Mouse (Mus musculus) bone marrow, adult 2 months (tissue): ENCODE measurements around the gene Orc4. TPM values are rescaled to one million over a fixed set of nuclear protein-coding genes. Genes with fewer than 3 reads are reported as not detected.

Source experiments
- H3K27ac ChIP-seq: fragments of 200-500 bp; 2 replicates; pipeline ENCODE4 v1.5.1; 2012; ENCODE audit warnings: low read depth, mild to moderate bottlenecking, control low read depth, inconsistent platforms, low read length; ENCODE audit not compliant: control insufficient read depth, poor library complexity, insufficient read depth
- H3K4me1 ChIP-seq: fragments of 200-500 bp; 2 replicates; pipeline ENCODE4 v1.6.1; 2011; ENCODE audit warnings: low read length; ENCODE audit not compliant: control insufficient read depth, insufficient read depth
- H3K4me3 ChIP-seq: fragments of 200-500 bp; replicated peaks from 2 replicates; pipeline ENCODE3; 2011; ENCODE audit warnings: mild to moderate bottlenecking, low read depth, low read length, control low read depth; ENCODE audit not compliant: control insufficient read depth
- CTCF ChIP-seq: fragments of 200-500 bp; IDR thresholded peaks from 2 replicates; pipeline ENCODE4 v1.5.1; 2011; ENCODE audit warnings: low read length, control low read depth; ENCODE audit not compliant: control insufficient read depth, insufficient read depth
- POLR2A ChIP-seq: fragments of 200-500 bp; IDR thresholded peaks from 2 replicates; pipeline ENCODE4 v1.6.1; 2011; ENCODE audit warnings: low read depth, mild to moderate bottlenecking, control low read depth, low read length, borderline replicate concordance; ENCODE audit not compliant: control insufficient read depth
- WGBS: fragments of 180-500 bp; shearing (Covaris S2); methylation state at CpG from one replicate; pipeline ENCODE4 v1.1.7; 2018; 5-methylcytosine and 5-hydroxymethylcytosine counted together
- polyA plus RNA-seq: library from polyadenylated mRNA; stranded (reverse); fragments of >200 nt; gene quantifications from 2 replicates; pipeline ENCODE4 v1.2.4, GENCODE M21; 2011; ENCODE audit warnings: low replicate concordance; ENCODE audit not compliant: missing spikeins, insufficient read depth, insufficient read length

The Orc4 gene
- 25.0 and 42.6 TPM in 2 replicates for polyA plus RNA-seq

DNA sequence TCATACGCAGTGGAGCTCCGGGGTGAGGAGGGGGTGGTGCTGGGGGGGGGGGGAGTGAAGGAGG, at the start of gene Orc4:
TSS of gene Orc4 (minus strand) at position 26 of the 64 bp plus-strand sequence.
- Histone ChIP-seq H3K4me1 (no peaks in the 10 kb centered on the region), H3K27ac (peak within 1 kb of the TSS; percentile 91), H3K4me3 (peak within 1 kb of the TSS; percentile 94)
- TF ChIP-seq CTCF (no peak), POLR2A (no peak)
- 0% methylated on average over 2 of the region's 2 CpGs for WGBS

- H3K4me1 ChIP-seq: no peaks in the 10 kb centered on the region
- no peak overlapping the region for H3K27ac ChIP-seq
- no peak overlapping the region for H3K4me3 ChIP-seq
- TF ChIP-seq POLR2A: no peak
- TF ChIP-seq CTCF: no peak
- 88% methylated on average over 3 of the region's 3 CpGs for WGBS
These were observed 40.2 kb upstream of the Orc4 start for GRCm38 (mm10) chr2:48990322-48990721.

DNA sequence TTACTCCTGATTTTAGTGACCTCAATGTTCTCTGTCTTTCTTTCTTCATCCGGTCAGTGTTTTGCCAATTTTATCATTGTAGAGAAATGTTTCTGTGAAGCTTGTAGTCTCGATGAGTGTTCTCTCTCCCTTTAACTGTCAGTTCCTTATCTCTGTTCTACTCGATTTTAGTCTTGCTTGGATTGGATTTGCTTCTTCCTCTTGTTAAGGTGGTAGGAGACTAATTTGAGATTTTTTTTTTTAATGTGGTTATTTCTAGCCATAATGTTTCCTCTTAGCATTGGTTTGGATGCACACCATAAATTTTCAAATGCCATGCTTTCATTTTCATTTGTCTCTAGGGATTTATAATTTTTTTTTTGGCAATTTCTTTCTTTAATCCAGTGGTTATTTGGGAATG, 28.8 kb upstream of the Orc4 start:
- 31% methylated on average over 3 of the region's 3 CpGs for WGBS
- Histone ChIP-seq H3K27ac (no peak overlapping the region), H3K4me3 (no peak overlapping the region), H3K4me1 (no peaks in the 10 kb centered on the region)
- TF ChIP-seq CTCF: no peak
- TF ChIP-seq POLR2A: no peak

DNA sequence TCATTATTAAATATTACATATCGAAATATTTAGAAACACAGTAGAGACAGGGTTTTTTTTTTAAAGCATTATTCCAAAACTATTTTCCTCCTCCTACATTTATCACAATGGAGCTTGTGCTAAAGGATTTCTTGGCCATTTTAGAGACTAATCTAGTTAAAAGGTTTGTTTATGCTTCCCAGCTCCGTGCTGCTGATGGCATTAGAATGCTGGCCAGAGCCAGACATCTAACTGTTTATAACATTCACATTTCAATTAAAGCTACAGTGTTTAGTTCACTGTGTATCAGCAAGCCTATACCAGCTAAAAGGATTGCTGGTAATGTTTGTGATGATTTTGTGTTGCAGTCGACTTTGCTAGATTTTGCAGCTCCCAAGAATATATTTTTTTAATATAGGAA, 6.5 kb upstream of the Orc4 start:
- no peak for TF ChIP-seq CTCF
- no peak for TF ChIP-seq POLR2A
- 79% methylated on average over 3 of the region's 3 CpGs for WGBS
- Histone ChIP-seq H3K4me1 (no peaks in the 10 kb centered on the region), H3K4me3 (no peak overlapping the region), H3K27ac (no peak overlapping the region)

DNA sequence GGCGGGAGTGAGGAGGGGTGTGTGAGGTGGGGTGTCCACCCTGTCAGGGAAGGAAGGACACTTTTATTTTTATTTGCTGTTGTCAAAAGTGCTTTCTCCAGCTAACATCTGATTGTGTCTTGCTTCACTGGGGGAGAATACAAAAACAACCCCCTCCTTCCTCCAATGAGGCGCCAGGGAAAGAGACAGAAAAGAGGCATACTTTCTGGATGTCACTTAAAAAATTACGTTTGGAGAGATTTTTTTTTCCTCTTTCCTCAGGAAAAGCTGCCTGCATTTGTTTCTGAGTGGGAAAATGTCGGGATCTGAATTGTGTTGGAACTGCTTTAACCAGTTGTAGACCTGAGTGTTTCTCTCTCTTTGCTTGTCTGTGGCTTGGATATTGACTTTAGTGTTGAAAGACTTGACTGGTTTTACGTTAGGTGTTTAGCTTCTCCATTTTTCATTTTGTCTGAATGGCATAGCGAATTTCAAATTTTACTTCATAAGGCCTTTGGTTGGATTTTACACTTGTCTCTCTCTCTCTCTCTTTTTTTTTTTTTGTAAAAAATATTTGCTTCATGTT, 321 bp upstream of the Orc4 start:
- TF ChIP-seq CTCF: no peak
- no peak for TF ChIP-seq POLR2A
- 2% methylated on average over 6 of the region's 6 CpGs for WGBS
- Histone ChIP-seq H3K4me3 (peak overlapping the region; percentile 94), H3K27ac (no peak overlapping the region), H3K4me1 (no peaks in the 10 kb centered on the region)

DNA sequence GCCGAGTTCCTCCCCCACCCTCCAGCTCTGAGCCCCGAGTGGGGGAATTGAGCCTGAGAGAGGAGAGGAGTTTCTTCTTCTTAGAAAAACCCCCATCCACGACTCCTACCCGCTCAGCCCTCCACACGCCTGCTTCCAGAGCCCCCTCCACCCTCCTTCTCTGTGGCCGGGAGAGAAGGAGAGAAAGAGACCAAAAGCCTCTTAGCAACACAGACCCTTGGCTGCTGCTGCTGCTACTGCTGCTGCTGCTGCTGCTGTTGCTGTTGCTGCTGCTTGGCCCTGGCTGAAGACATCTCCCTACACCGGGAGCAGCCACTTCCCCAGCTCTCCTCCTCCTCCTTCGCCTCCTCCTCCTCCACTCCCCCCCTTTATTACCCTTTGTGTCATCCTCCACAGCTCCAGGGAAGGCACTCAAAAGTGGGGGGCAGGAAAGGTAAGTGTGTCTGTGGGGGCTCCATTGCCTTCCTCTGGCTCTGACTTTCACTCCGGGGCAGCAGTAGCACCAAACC, 280 bp downstream of the Orc4 start:
- Histone ChIP-seq H3K27ac (peak overlapping the region; percentile 91), H3K4me1 (no peaks in the 10 kb centered on the region), H3K4me3 (peak overlapping the region; percentile 94)
- TF ChIP-seq CTCF (no peak), POLR2A (no peak)
- WGBS: under 1% methylated on average over 9 of the region's 9 CpGs

- WGBS: under 1% methylated on average over 49 of the region's 49 CpGs
- peak; percentile 95 for TF ChIP-seq POLR2A
- no peak for TF ChIP-seq CTCF
- Histone ChIP-seq H3K27ac (peak within 1 kb of the TSS; percentile 91), H3K4me3 (peak within 1 kb of the TSS; percentile 94), H3K4me1 (no peaks in the 10 kb centered on the region)
These were observed 1.1 kb downstream of the Orc4 start, which contains the start of gene Mbd5 for GRCm38 (mm10) chr2:48948841-48949584. Gene Mbd5, plus strand, starts transcription at chr2:48949508.

DNA sequence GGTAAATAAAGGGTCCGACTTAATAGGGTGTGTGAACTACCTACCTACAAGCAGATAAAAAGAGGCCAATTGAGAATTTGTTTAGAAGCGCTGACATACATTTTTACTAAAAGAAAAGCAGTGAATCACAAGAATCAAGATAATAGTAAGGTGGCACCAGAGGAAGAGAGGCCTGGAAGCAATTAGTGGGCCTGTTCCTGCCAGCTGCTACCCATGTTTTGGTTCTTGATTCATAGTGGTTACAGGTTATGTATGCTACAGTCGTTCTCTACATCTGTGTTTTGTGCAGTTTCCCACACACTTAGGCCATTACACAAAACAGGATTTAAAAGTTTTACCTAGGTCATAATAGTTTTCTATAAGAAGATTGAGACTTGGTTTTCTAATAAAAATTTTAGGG, 2.3 kb downstream of the Orc4 start:
- no peak overlapping the region for H3K4me3 ChIP-seq
- no peak for TF ChIP-seq POLR2A
- TF ChIP-seq CTCF: no peak
- H3K4me1 ChIP-seq: no peaks in the 10 kb centered on the region
- WGBS: 54% methylated on average over 3 of the region's 3 CpGs
- no peak overlapping the region for H3K27ac ChIP-seq
